Mouse (Mus musculus) spleen, postnatal 14 days (tissue): ENCODE measurements around the gene B3gnt9.

Experiments
- DNase-seq, 2 experiments: peaks; one replicate each; pipeline ENCODE4 v3.0.0; 2021 to 2022; ENCODE audit warnings: low spot score in 2 of 2

The B3gnt9 gene

DNA sequence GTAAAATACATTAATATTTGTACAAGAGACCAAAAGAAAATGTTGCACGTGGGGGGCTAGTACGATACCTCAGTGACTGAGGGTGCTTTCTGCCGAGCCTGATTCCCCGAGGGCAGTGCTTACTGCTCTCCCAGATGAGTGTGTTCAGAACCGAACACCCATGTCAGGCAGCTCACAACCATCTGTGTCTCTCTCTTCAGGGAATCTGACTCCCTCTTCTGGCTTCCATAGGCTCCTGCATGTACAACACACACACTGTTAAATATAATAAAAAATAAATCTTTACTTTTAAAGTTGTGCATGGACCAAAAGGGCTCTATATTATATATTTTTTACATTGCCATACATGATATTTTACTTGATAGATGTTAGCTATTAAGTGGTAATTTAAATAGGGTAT, 40.8 kb downstream of the B3gnt9 start:
- no peak for DNase-seq

DNA sequence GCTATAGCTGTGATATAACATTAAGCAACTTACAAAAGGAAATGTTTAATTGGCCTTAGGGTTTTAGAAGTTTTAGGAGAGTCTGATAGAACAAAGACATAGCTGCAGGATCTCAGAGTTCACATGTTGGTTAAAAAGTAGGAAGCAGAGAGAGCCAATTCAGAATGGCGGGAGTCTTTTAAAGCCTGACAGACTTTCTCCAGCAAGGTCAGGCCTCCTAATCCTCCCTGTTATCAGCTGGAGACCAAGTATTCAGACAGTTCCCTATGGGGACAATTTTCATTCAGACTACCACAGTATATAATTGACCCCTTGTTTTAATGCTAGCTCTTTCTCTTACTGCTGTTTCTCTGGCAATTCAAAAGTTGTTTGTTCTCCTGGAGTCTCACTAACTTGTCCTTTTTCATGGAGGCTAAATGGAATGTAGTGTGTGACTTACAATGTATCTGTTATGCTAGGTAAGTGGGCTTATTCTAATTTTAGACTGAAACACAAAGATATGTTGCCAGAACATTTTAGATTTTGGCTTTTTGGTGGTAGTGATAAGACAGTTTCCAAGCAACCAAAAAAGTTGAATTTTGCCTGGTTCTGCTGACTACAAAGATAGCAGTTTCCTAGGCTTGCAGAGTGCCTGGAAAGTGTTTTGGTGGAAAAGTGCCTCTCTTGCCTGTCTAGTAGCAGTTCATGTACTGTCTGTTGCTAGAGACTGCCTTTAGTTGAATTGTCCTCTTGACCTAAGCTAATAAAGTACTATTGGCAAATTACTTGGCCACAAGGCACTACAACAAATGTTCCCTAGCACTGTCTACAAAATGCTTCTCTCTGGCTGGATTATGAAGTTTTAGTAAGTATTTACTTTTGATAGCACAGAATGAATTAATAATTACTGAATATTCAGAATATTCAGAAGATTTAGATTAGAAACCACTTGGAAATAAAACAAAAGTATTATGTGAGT, 45.5 kb downstream of the B3gnt9 start:
- DNase-seq: no peak

DNA sequence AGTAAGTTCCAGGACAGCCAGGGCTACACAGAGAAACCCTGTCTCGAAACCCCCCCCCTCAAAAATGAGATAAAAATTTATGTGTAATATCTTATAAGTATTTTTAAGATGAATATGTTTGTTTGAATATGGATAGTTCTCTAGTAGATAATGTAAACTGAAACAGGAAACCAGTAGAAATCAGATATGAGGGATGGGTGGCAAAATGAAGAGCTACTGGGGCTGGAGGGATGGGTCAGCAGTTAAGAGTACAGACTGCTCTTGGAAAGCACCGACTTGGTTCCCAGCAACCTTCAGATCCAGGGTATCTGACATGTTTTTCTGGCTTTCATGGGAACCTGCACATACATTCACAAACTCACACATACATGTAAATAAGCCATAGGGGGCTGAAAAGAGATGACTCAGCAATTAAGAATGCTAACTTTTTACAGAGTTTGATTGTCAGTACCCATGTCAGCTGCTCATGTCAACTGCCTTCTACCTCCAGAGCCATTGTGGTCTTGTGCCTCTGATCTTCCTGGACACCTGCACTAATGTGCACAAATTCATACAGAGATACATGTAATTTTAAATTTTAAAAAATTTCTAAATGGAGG, 47.2 kb downstream of the B3gnt9 start:
- no peak for DNase-seq

DNA sequence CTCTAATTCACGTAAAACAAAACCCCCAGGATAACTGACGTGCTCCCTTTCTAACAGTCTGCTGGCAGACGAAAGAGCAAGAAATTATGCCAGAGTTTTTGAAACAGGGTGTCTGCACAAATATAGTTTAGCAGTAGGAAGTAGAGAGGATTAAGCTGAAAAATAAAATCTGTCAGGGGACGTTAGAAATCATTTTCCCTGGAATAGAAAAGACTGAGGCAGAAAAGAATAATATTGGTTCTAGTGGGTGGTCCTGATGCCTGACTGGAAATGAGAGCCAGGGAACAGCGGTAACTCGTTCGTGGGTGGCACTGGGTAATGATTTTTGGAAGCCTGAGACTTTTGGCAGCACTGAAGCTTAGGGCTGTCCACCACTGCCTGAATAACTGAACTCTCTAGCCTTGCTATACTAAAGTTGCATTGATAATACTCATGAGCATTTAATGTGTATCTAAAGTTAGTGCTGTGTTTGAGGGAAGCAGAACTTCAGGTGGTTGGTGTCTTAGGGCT, 48.1 kb downstream of the B3gnt9 start:
- no peak for DNase-seq

GRCm38 (mm10) chr8:105205748-105206147, 49.2 kb downstream of the B3gnt9 start:
- no peak for DNase-seq
